Mouse (Mus musculus) cerebellum, adult 18-20 months (tissue): ENCODE results near the gene Slc25a38.

Experiments used
- DNase-seq, 2 experiments: peaks; one replicate each; pipeline ENCODE4 v3.0.0; 2021

Slc25a38 gene

GRCm38 (mm10) chr9:120149222-120149828 lies 39.2 kb downstream of the Slc25a38 start, which contains the start of gene Mobp:
Mobp (plus strand) TSS chr9:120149707.
- no peak for DNase-seq

GRCm38 (mm10) chr9:120151152-120151551 lies 41.0 kb downstream of the Slc25a38 start:
- no peak for DNase-seq

- DNase-seq = no peak
Observed at GRCm38 (mm10) chr9:120151906-120152399, 41.8 kb downstream of the Slc25a38 start.

- no peak for DNase-seq
Observed at GRCm38 (mm10) chr9:120158047-120158446, 47.9 kb downstream of the Slc25a38 start.

- no peak for DNase-seq
Observed at GRCm38 (mm10) chr9:120163862-120164261, 53.7 kb downstream of the Slc25a38 start.

GRCm38 (mm10) chr9:120167826-120168225 lies 57.7 kb downstream of the Slc25a38 start:
- no peak for DNase-seq

- DNase-seq = peak; percentile 58 to 63
Observed at GRCm38 (mm10) chr9:120171295-120171694, 61.1 kb downstream of the Slc25a38 start.
